Mouse (Mus musculus) liver, postnatal 0 days (tissue): ENCODE data around the gene Ddc. TPM values are rescaled to one million over a fixed set of nuclear protein-coding genes. Genes with fewer than 3 reads are reported as not detected.

Source experiments
- ATAC-seq: fragments of 200-750 bp; cut with Nextera tagmentation; 2 replicates; pipeline ENCODE4 v1.8.0; 2017; ENCODE audit warnings: mild to moderate bottlenecking, moderate library complexity
- DNase-seq: peaks from one replicate; pipeline ENCODE4 v3.0.0-alpha.2; 2016
- H3K27ac ChIP-seq: fragments of 300-500 bp; sonication (generic); 2 replicates; pipeline ENCODE4 v1.5.1; 2014; ENCODE audit warnings: antibody characterized with exemption, moderate library complexity, mild to moderate bottlenecking, low read depth
- H3K27me3 ChIP-seq: fragments of 300-500 bp; sonication (generic); 2 replicates; pipeline ENCODE4 v1.6.1; 2014; ENCODE audit warnings: low read length, control low read depth, mixed read lengths; ENCODE audit not compliant: insufficient read depth
- H3K36me3 ChIP-seq: fragments of 300-500 bp; sonication (generic); replicated peaks from 2 replicates; pipeline ENCODE4 v1.6.1; 2014; ENCODE audit warnings: mild to moderate bottlenecking, control low read depth, low read length, moderate library complexity, mixed read lengths; ENCODE audit not compliant: insufficient read depth
- H3K4me1 ChIP-seq: fragments of 300-500 bp; sonication (generic); 2 replicates; pipeline ENCODE4 v1.6.1; 2014; ENCODE audit warnings: antibody characterized with exemption, mild to moderate bottlenecking, control low read depth; ENCODE audit not compliant: insufficient read depth
- H3K4me2 ChIP-seq: fragments of 300-500 bp; sonication (generic); 2 replicates; pipeline ENCODE4 v1.6.1; 2014; ENCODE audit warnings: low read depth, mild to moderate bottlenecking, low read length, moderate library complexity, mixed read lengths
- H3K4me3 ChIP-seq: fragments of 300-500 bp; sonication (generic); 2 replicates; pipeline ENCODE4 v1.5.1; 2014; ENCODE audit warnings: low read depth, low read length
- H3K9ac ChIP-seq: fragments of 300-500 bp; sonication (generic); replicated peaks from 2 replicates; pipeline ENCODE4 v1.6.1; 2014; ENCODE audit warnings: mild to moderate bottlenecking, moderate library complexity
- H3K9me3 ChIP-seq: fragments of 300-500 bp; sonication (generic); 2 replicates; pipeline ENCODE4 v1.6.1; 2016; ENCODE audit warnings: mild to moderate bottlenecking, control low read depth, low read length, mixed read lengths
- CTCF ChIP-seq: sonication (generic); IDR thresholded peaks from 2 replicates; pipeline ENCODE4 v1.5.1; 2016; ENCODE audit warnings: antibody characterized with exemption, low read depth
- EP300 ChIP-seq: IDR thresholded peaks from 2 replicates; pipeline ENCODE4 v1.6.1; 2016; ENCODE audit warnings: antibody characterized with exemption, low read depth, mild to moderate bottlenecking
- WGBS: fragments of 180-500 bp; shearing (Covaris S2); extraction: QIAGEN DNeasy Blood & Tissue Kit; methylation state at CpG from one replicate; pipeline ENCODE4 v1.1.7; 2014; ENCODE audit not compliant: insufficient replicate concordance; 5-methylcytosine and 5-hydroxymethylcytosine counted together
- polyA plus RNA-seq: library from polyadenylated mRNA; unstranded; fragments of >200 nt; fragmentation: Nextera tagmentation; extraction: Ambion mirVana; gene quantifications from 2 replicates; pipeline ENCODE4 v1.2.1, GENCODE M21; 2015

Gene Ddc
- polyA plus RNA-seq, 1 experiment from 2014 or later: 17.5 TPM

GRCm38 (mm10) chr11:11942320-11943217 is 44.6 kb upstream of the Ddc start:
- H3K27ac ChIP-seq: no peak overlapping the region
- H3K4me3 ChIP-seq: no peak overlapping the region
- H3K27me3 ChIP-seq: no peaks in the 10 kb centered on the region
- peaks cover 25% of the 10 kb centered on the region for H3K36me3 ChIP-seq
- H3K9me3 ChIP-seq: no peaks in the 10 kb centered on the region
- H3K9ac ChIP-seq: no peak overlapping the region
- H3K4me2 ChIP-seq: no peak overlapping the region
- DNase-seq (no peak), ATAC-seq (0 out of 2 replicates have a peak, but pooled peaks have one; percentile 16)
- no peaks in the 10 kb centered on the region; the same call in 1 of the 2 replicates for H3K4me1 ChIP-seq
- no peak for TF ChIP-seq CTCF
- no peak for TF ChIP-seq EP300
- WGBS: 64% methylated on average over 6 of the region's 6 CpGs

- Histone ChIP-seq H3K4me1 (no peaks in the 10 kb centered on the region; the same call in 1 of the 2 replicates), H3K9ac (no peak overlapping the region), H3K27ac (0 out of 2 replicates have a peak overlapping the region, but pooled peaks have one; percentile 16), H3K4me2 (no peak overlapping the region), H3K36me3 (peaks cover 25% of the 10 kb centered on the region), H3K4me3 (no peak overlapping the region), H3K27me3 (no peaks in the 10 kb centered on the region), H3K9me3 (no peaks in the 10 kb centered on the region)
- TF ChIP-seq CTCF (no peak), EP300 (no peak)
- no peak for ATAC-seq
- WGBS: 87% methylated on average over 5 of the region's 5 CpGs
- DNase-seq: no peak
Observed at GRCm38 (mm10) chr11:11940833-11941681, 43.1 kb upstream of the Ddc start.

- ATAC-seq: no peak
Observed at GRCm38 (mm10) chr11:11939611-11940010, 41.7 kb upstream of the Ddc start.

GRCm38 (mm10) chr11:11938591-11938990 is 40.6 kb upstream of the Ddc start:
- H3K4me1 ChIP-seq: no peaks in the 10 kb centered on the region; the same call in 1 of the 2 replicates
- no peak for ATAC-seq
- no peaks in the 10 kb centered on the region for H3K27me3 ChIP-seq
- H3K4me2 ChIP-seq: no peak overlapping the region
- H3K9ac ChIP-seq: no peak overlapping the region
- no peak for DNase-seq
- H3K9me3 ChIP-seq: no peaks in the 10 kb centered on the region
- no peak for TF ChIP-seq EP300
- TF ChIP-seq CTCF: no peak
- WGBS: 83% methylated on average over 1 of the region's 1 CpGs
- no peak overlapping the region for H3K4me3 ChIP-seq
- H3K27ac ChIP-seq: no peak overlapping the region
- H3K36me3 ChIP-seq: peaks cover 20% of the 10 kb centered on the region

More at GRCm38 (mm10) chr11:11939611-11940010, 41.7 kb upstream of the Ddc start:
- Histone ChIP-seq H3K27ac (no peak overlapping the region), H3K36me3 (peaks cover 26% of the 10 kb centered on the region), H3K4me2 (no peak overlapping the region), H3K4me1 (no peaks in the 10 kb centered on the region; the same call in 1 of the 2 replicates), H3K27me3 (no peaks in the 10 kb centered on the region), H3K4me3 (no peak overlapping the region), H3K9me3 (no peaks in the 10 kb centered on the region), H3K9ac (no peak overlapping the region)
- TF ChIP-seq CTCF: no peak
- TF ChIP-seq EP300: no peak
- DNase-seq: no peak
- 49% methylated on average over 3 of the region's 3 CpGs for WGBS

GRCm38 (mm10) chr11:11937340-11938030 is 39.5 kb upstream of the Ddc start:
- DNase-seq (no peak), ATAC-seq (no peak)
- no peak overlapping the region for H3K9ac ChIP-seq
- no peak overlapping the region for H3K4me3 ChIP-seq
- H3K9me3 ChIP-seq: no peaks in the 10 kb centered on the region
- no peak overlapping the region for H3K4me2 ChIP-seq
- H3K4me1 ChIP-seq: peaks cover 2% of the 10 kb centered on the region; the same call in 1 of the 2 replicates
- H3K36me3 ChIP-seq: peaks cover 16% of the 10 kb centered on the region
- H3K27me3 ChIP-seq: no peaks in the 10 kb centered on the region
- 75% methylated on average over 10 of the region's 10 CpGs for WGBS
- TF ChIP-seq CTCF: no peak
- no peak for TF ChIP-seq EP300
- H3K27ac ChIP-seq: no peak overlapping the region
